Mouse (Mus musculus) liver, embryonic 14.5 days (tissue): ENCODE measurements at regions not wholly inside any gene's neighbourhood (a gene's known extent, or its start where the extent isn't known, plus 50 kb on each side); places are given as distances from the start of the nearest gene placed in this dataset.

Experiments used
- ATAC-seq: fragments of 200-750 bp; cut with Nextera tagmentation; 2 replicates; pipeline ENCODE4 v1.8.0; 2017; ENCODE audit warnings: moderate number of reproducible peaks, mild to moderate bottlenecking, moderate library complexity; ENCODE audit not compliant: insufficient read depth
- DNase-seq, 3 experiments: peaks; one replicate each; pipeline ENCODE4 v3.0.0-alpha.2; 2012 to 2013; ENCODE audit warnings: low read depth in 3 of 3, low spot score in 3 of 3
- H3K27ac ChIP-seq: fragments of 300-500 bp; sonication (generic); 2 replicates; pipeline ENCODE4 v1.5.1; 2014; ENCODE audit warnings: moderate library complexity, mild to moderate bottlenecking, control low read depth, inconsistent platforms
- H3K27me3 ChIP-seq: fragments of 300-500 bp; sonication (generic); 2 replicates; pipeline ENCODE4 v1.6.1; 2014; ENCODE audit warnings: mild to moderate bottlenecking, low read length, moderate library complexity; ENCODE audit not compliant: control insufficient read depth, insufficient read depth
- H3K36me3 ChIP-seq: fragments of 300-500 bp; sonication (generic); replicated peaks from 2 replicates; pipeline ENCODE4 v1.6.1; 2014; ENCODE audit warnings: low read depth; ENCODE audit not compliant: control insufficient read depth, insufficient read depth
- H3K4me1 ChIP-seq, 2 experiments: fragments of 200-500 bp in 1 of 2; fragments of 300-500 bp in 1 of 2; sonication (generic) in 1 of 2; replicated peaks; 2 replicates each; pipeline ENCODE4 v1.6.1; 2012 to 2014; ENCODE audit warnings: antibody characterized with exemption in 1 of 2, inconsistent platforms in 1 of 2, low read length in 1 of 2; ENCODE audit not compliant: control insufficient read depth in 2 of 2, insufficient read depth in 2 of 2
- H3K4me2 ChIP-seq: fragments of 300-500 bp; sonication (generic); 2 replicates; pipeline ENCODE4 v1.6.1; 2014; ENCODE audit warnings: low read depth, mild to moderate bottlenecking, control low read depth, moderate library complexity
- H3K4me3 ChIP-seq, 2 experiments: fragments of 200-500 bp in 1 of 2; fragments of 300-500 bp in 1 of 2; sonication (generic) in 1 of 2; 2 replicates each; pipeline ENCODE4 v1.5.1; 2012 to 2014; ENCODE audit warnings: low read depth in 2 of 2, low read length in 2 of 2, mild to moderate bottlenecking in 2 of 2, control low read depth in 1 of 2, inconsistent platforms in 1 of 2, moderate library complexity in 1 of 2; ENCODE audit not compliant: insufficient read depth in 1 of 2
- H3K9ac ChIP-seq: fragments of 300-500 bp; sonication (generic); replicated peaks from 2 replicates; pipeline ENCODE4 v1.6.1; 2014; ENCODE audit warnings: mild to moderate bottlenecking, control low read depth, moderate library complexity
- H3K9me3 ChIP-seq: fragments of 300-500 bp; sonication (generic); 2 replicates; pipeline ENCODE4 v1.6.1; 2016; ENCODE audit warnings: low read length, mixed read lengths; ENCODE audit not compliant: control insufficient read depth
- CTCF ChIP-seq: IDR thresholded peaks from 2 replicates; pipeline ENCODE4 v1.5.1; 2016; ENCODE audit warnings: antibody characterized with exemption, low read depth, control low read depth
- EP300 ChIP-seq: IDR thresholded peaks from 2 replicates; pipeline ENCODE4 v1.6.1; 2016; ENCODE audit warnings: antibody characterized with exemption, low read depth
- WGBS: fragments of 180-500 bp; shearing (Covaris S2); extraction: QIAGEN DNeasy Blood & Tissue Kit; methylation state at CpG from one replicate; pipeline ENCODE4 v1.1.7; 2014; ENCODE audit not compliant: insufficient replicate concordance; 5-methylcytosine and 5-hydroxymethylcytosine counted together

DNA sequence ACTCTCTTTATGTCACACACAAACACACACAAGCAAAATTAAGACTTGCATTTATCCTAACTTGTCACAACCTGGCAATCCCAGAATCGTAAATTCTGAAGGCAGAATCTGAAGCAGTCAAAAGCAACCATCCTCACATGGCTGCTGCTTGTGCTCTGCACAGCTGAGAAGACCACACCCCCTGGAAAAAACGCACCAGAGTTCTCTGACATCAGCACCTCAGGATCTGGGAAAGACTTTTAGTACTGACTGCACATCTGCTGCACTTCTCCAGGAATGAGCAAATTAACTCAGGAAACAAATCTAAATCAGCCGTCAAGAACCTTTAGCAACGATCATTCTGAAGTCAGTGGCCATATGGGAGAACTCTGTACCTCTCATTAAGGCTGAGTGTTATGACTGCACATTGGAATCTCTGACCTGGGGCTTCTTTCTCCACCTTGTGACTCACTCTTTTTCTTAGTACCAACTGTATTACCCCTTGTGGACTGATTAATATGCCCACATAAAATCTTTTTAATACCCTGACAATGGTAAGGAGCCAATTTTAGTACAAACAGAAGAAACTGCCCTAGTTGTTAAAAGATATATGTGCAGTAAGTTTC is 248.1 kb upstream of the Akirin2 start:
- Histone ChIP-seq H3K9ac (no peak overlapping the region), H3K27me3 (no peaks in the 10 kb centered on the region), H3K4me3 (no peak overlapping the region), H3K9me3 (no peaks in the 10 kb centered on the region), H3K4me2 (no peak overlapping the region), H3K36me3 (no peaks in the 10 kb centered on the region), H3K4me1 (no peaks in the 10 kb centered on the region), H3K27ac (no peak overlapping the region)
- ATAC-seq (no peak), DNase-seq (no peak)
- 52% methylated on average over 4 of the region's 4 CpGs for WGBS
- TF ChIP-seq EP300, result no peak
- TF ChIP-seq CTCF, result no peak

GRCm38 (mm10) chr4:34308921-34309563 is 241.7 kb upstream of the Akirin2 start:
- H3K36me3 ChIP-seq, result no peaks in the 10 kb centered on the region
- ATAC-seq (no peak), DNase-seq (no peak)
- no peak overlapping the region for H3K27ac ChIP-seq
- no peak overlapping the region for H3K4me2 ChIP-seq
- no peaks in the 10 kb centered on the region for H3K4me1 ChIP-seq
- H3K27me3 ChIP-seq, result no peaks in the 10 kb centered on the region
- no peak overlapping the region for H3K9ac ChIP-seq
- no peak overlapping the region for H3K4me3 ChIP-seq
- 49% methylated on average over 8 of the region's 8 CpGs for WGBS
- H3K9me3 ChIP-seq, result no peaks in the 10 kb centered on the region
- TF ChIP-seq CTCF (no peak), EP300 (no peak)

GRCm38 (mm10) chr4:34310061-34310642 is 240.6 kb upstream of the Akirin2 start:
- DNase-seq (no peak), ATAC-seq (no peak)
- no peaks in the 10 kb centered on the region for H3K27me3 ChIP-seq
- TF ChIP-seq EP300 (no peak), CTCF (no peak)
- no peak overlapping the region for H3K27ac ChIP-seq
- H3K4me1 ChIP-seq, result no peaks in the 10 kb centered on the region
- H3K4me2 ChIP-seq, result no peak overlapping the region
- 53% methylated on average over 5 of the region's 5 CpGs for WGBS
- H3K9ac ChIP-seq, result no peak overlapping the region
- H3K36me3 ChIP-seq, result no peaks in the 10 kb centered on the region
- H3K9me3 ChIP-seq, result no peaks in the 10 kb centered on the region
- no peak overlapping the region for H3K4me3 ChIP-seq

- Histone ChIP-seq H3K9me3 (no peaks in the 10 kb centered on the region), H3K9ac (no peak overlapping the region), H3K36me3 (no peaks in the 10 kb centered on the region), H3K4me1 (no peaks in the 10 kb centered on the region), H3K4me3 (no peak overlapping the region), H3K4me2 (no peak overlapping the region), H3K27me3 (no peaks in the 10 kb centered on the region), H3K27ac (no peak overlapping the region)
- TF ChIP-seq CTCF, result no peak
- no peak for TF ChIP-seq EP300
- ATAC-seq, result no peak
- WGBS, result 54% methylated on average over 5 of the region's 5 CpGs
- DNase-seq, result no peak
Measured at GRCm38 (mm10) chr4:34315848-34316247, 234.9 kb upstream of the Akirin2 start.

- DNase-seq (no peak), ATAC-seq (no peak)
- TF ChIP-seq EP300 (no peak), CTCF (no peak)
- H3K4me1 ChIP-seq, result no peaks in the 10 kb centered on the region
- H3K27ac ChIP-seq, result no peak overlapping the region
- no peaks in the 10 kb centered on the region for H3K9me3 ChIP-seq
- H3K9ac ChIP-seq, result no peak overlapping the region
- H3K4me2 ChIP-seq, result no peak overlapping the region
- WGBS, result 29% methylated on average over 3 of the region's 3 CpGs
- no peaks in the 10 kb centered on the region for H3K27me3 ChIP-seq
- no peak overlapping the region for H3K4me3 ChIP-seq
- no peaks in the 10 kb centered on the region for H3K36me3 ChIP-seq
Measured at GRCm38 (mm10) chr4:34322841-34323240, 227.9 kb upstream of the Akirin2 start.
